Mouse (Mus musculus): ENCODE measurements around the gene Wdtc1. TPM values are rescaled to one million over a fixed set of nuclear protein-coding genes. Genes with fewer than 3 reads are reported as not detected.
A peak's percentile ranks its signal among the peaks of the same experiment; 100 is the strongest.

Wdtc1 gene
- polyA plus RNA-seq, 1 experiment from 2014 or later, result 13.9 TPM

DNA sequence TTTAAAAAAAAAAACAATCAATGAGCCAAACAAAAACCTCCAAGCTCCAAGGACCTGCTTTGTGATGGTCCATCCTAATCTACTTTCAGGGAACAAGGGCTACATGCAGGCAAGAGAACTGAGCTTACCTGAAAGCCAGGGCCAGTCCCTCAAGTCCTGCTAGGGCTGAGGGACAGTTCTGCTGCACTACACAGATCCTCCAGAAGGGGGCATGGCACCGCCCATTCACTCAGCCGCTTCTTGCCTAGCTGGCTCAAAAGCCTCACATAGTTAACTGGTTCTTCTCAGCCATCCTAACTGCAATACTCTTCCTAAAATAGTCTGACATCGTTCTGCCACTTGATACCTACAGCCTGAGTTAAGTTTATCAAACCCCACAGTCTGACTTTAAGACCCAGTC is 46.0 kb downstream of the Wdtc1 start:
- no peak overlapping the region for H3K4me3 ChIP-seq
- no peaks in the 10 kb centered on the region for H3K27me3 ChIP-seq
- H3K4me1 ChIP-seq, result 0 out of 2 replicates have a peak, but pooled peaks cover 3% of the 10 kb centered on the region
- H3K27ac ChIP-seq, result no peak overlapping the region
- 34% methylated on average over 3 of the region's 3 CpGs for WGBS
- no peak for ATAC-seq (ENCODE audit: insufficient number of reproducible peaks, low FRiP score, low TSS enrichment, low read depth)
- no peaks in the 10 kb centered on the region for H3K9me3 ChIP-seq
- peaks cover 50% of the 10 kb centered on the region for H3K36me3 ChIP-seq
- no peak overlapping the region for H3K4me2 ChIP-seq
- no peak overlapping the region for H3K9ac ChIP-seq

DNA sequence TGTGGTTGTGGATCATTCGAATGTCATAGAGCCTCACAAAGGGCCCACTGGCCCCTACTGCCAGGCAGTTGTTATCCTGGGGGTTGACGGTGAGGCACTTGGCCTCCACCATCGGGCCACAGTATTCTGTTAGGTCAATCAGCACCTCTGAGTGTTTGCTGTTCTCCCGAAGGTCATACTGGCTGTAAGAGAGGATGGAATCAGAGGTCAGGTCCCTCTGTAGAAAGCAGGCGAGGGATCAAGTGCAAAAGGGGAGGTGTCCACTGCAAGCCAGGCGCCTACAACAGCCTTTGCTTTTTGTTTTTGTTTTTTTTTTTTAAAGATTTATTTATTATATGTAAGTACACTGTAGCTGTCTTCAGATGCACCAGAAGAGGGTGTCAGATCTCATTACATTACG is 47.5 kb downstream of the Wdtc1 start:
- H3K4me3 ChIP-seq, result no peak overlapping the region
- H3K4me2 ChIP-seq, result no peak overlapping the region
- H3K9me3 ChIP-seq, result no peaks in the 10 kb centered on the region
- H3K9ac ChIP-seq, result no peak overlapping the region
- H3K27me3 ChIP-seq, result no peaks in the 10 kb centered on the region
- peaks cover 57% of the 10 kb centered on the region for H3K36me3 ChIP-seq
- WGBS, result 93% methylated on average over 7 of the region's 7 CpGs
- 0 out of 2 replicates have a peak, but pooled peaks cover 3% of the 10 kb centered on the region for H3K4me1 ChIP-seq
- ATAC-seq (ENCODE audit: insufficient number of reproducible peaks, low FRiP score, low TSS enrichment, low read depth), result no peak
- H3K27ac ChIP-seq, result no peak overlapping the region

GRCm38 (mm10) chr4:133304770-133305169 is 48.5 kb downstream of the Wdtc1 start:
- peaks cover 68% of the 10 kb centered on the region for H3K36me3 ChIP-seq
- H3K9me3 ChIP-seq, result no peaks in the 10 kb centered on the region
- no peak overlapping the region for H3K4me2 ChIP-seq
- H3K27me3 ChIP-seq, result no peaks in the 10 kb centered on the region
- no peak overlapping the region for H3K9ac ChIP-seq
- no peak overlapping the region for H3K27ac ChIP-seq
- no peaks in the 10 kb centered on the region for H3K4me1 ChIP-seq
- no peak for ATAC-seq (ENCODE audit: insufficient number of reproducible peaks, low FRiP score, low TSS enrichment, low read depth)
- 90% methylated on average over 7 of the region's 7 CpGs for WGBS
- no peak overlapping the region for H3K4me3 ChIP-seq

DNA sequence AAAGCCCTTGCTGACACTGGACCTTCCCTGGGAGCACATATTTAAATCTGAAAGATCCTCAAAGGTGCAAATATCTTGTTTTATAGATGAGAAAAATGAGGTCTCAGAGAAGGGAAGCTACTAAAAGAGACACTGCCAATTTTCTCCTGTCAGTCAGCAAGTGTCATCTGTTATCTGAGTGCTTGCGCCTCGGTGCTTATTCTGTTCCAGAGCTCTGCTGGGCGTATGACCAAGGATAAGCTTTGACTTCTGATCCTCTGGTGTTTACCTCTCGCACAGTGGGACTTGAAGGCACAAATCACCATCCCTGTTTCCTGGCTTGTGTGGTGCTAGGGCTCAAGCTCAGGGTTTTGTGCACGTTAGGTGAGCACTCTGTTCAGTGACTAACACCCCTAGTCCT is 50.6 kb downstream of the Wdtc1 start:
- Histone ChIP-seq H3K9me3 (no peaks in the 10 kb centered on the region), H3K4me3 (no peak overlapping the region), H3K27ac (no peak overlapping the region), H3K27me3 (no peaks in the 10 kb centered on the region), H3K36me3 (peaks cover 73% of the 10 kb centered on the region), H3K4me2 (no peak overlapping the region), H3K4me1 (peaks cover 9% of the 10 kb centered on the region), H3K9ac (no peak overlapping the region)
- 89% methylated on average over 5 of the region's 5 CpGs for WGBS
- no peak for ATAC-seq (ENCODE audit: insufficient number of reproducible peaks, low FRiP score, low TSS enrichment, low read depth)

DNA sequence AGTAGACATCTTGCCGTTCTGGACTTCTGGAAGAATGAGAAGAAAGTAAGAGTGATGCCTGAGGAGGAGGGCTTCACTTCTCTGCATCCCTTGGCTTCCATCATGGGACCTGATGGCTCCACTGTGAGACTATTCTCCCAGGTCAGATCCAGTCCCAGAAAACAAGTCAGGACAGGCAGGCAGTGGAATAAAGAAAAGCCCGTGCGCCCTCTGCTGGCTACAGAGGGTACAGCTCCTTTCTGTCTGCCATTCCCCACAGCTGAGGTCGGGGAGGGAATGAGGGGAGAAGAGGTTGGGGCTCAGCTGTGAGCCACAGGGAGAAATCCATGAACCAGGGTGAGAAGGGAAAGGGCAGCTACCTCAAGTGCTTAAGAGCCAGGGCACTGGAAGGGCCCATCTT is 51.5 kb downstream of the Wdtc1 start:
- 24% methylated on average over 4 of the region's 4 CpGs for WGBS
- H3K4me2 ChIP-seq, result no peak overlapping the region
- no peaks in the 10 kb centered on the region for H3K9me3 ChIP-seq
- no peak overlapping the region for H3K9ac ChIP-seq
- ATAC-seq (ENCODE audit: insufficient number of reproducible peaks, low FRiP score, low TSS enrichment, low read depth), result no peak
- peaks cover 69% of the 10 kb centered on the region for H3K36me3 ChIP-seq
- H3K4me1 ChIP-seq, result peaks cover 13% of the 10 kb centered on the region
- H3K27ac ChIP-seq, result no peak overlapping the region
- no peaks in the 10 kb centered on the region for H3K27me3 ChIP-seq
- H3K4me3 ChIP-seq, result no peak overlapping the region

DNA sequence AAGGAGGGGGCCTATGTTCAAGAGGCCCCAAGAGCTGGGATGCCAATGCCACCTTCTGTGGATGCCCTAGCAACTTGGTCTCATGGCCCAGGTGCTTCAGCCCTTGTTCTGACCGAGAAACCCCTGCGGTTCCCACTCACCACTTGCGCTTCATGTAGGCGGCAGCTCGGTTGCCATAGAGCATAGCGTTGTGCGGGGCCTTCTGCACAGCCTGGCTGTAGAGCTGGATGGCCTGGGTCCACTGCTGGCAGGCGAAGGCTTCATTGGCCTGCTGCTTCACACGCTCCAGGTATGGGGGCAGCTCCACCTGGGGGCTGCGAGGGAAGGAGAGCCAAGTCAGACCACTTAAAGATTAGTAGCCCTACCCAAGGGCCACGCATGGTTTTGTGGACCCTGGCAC is 52.9 kb downstream of the Wdtc1 start:
- Histone ChIP-seq H3K4me1 (peaks cover 13% of the 10 kb centered on the region), H3K4me2 (no peak overlapping the region), H3K9me3 (no peaks in the 10 kb centered on the region), H3K36me3 (peaks cover 75% of the 10 kb centered on the region), H3K4me3 (no peak overlapping the region), H3K27ac (no peak overlapping the region), H3K27me3 (no peaks in the 10 kb centered on the region), H3K9ac (no peak overlapping the region)
- no peak for ATAC-seq (ENCODE audit: insufficient number of reproducible peaks, low FRiP score, low TSS enrichment, low read depth)
- 89% methylated on average over 11 of the region's 11 CpGs for WGBS

GRCm38 (mm10) chr4:133299701-133300100 is 53.6 kb downstream of the Wdtc1 start:
- H3K4me3 ChIP-seq, result no peak overlapping the region
- peaks cover 76% of the 10 kb centered on the region for H3K36me3 ChIP-seq
- no peaks in the 10 kb centered on the region for H3K27me3 ChIP-seq
- H3K9me3 ChIP-seq, result no peaks in the 10 kb centered on the region
- H3K4me1 ChIP-seq, result peaks cover 13% of the 10 kb centered on the region
- WGBS, result 50% methylated on average over 5 of the region's 5 CpGs
- H3K9ac ChIP-seq, result no peak overlapping the region
- H3K27ac ChIP-seq, result no peak overlapping the region
- ATAC-seq (ENCODE audit: insufficient number of reproducible peaks, low FRiP score, low TSS enrichment, low read depth), result no peak
- no peak overlapping the region for H3K4me2 ChIP-seq

DNA sequence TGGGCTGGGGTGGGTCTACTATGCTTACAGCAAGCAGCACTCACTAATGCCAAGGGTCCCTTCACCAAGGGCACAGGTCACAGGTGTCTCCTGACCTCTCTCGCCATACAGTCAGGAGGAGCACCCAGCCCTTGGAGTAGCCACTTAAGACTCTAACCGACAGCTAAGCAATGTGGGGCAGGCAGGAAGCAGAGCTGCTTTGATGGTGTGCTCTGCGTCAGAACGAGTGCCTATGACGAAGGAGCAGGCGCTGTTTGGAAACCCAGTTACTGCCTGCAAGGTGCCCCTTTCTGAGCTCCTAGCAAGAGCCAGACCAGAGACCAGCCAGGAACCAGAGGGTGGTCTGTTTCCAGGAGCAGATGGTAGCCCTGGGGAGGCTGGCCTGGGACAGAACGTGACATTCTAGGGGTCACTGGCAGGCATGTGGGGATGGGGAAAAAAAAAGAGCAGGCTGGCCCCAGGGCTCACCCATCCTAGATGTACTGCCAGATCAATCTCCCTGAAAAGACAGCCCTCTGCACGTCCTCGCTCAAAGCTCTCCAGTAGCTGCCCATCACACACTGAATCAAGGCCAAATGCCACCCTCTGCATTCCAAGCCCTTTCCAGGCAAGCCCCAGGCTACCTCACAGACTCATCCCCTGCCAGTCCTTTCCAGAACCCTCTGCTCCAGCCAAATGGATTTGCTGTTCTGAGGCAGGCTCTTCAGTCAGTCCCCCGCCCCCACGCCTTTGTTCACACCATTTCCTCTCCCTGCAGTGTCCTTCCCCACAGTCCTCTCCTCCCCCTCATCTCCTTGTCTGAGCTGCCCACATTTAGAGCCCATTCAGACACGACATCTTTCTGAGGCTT is 54.5 kb downstream of the Wdtc1 start:
- Histone ChIP-seq H3K9me3 (no peaks in the 10 kb centered on the region), H3K9ac (no peak overlapping the region), H3K27me3 (no peaks in the 10 kb centered on the region), H3K4me3 (no peak overlapping the region), H3K4me1 (peaks cover 17% of the 10 kb centered on the region), H3K27ac (peak overlapping the region; percentile 22; the same call in 1 of the 2 replicates), H3K4me2 (no peak overlapping the region), H3K36me3 (peaks cover 78% of the 10 kb centered on the region)
- ATAC-seq (ENCODE audit: insufficient number of reproducible peaks, low FRiP score, low TSS enrichment, low read depth), result no peak
- 45% methylated on average over 12 of the region's 12 CpGs for WGBS

- WGBS, result 0% methylated on average over 5 of the region's 5 CpGs
- 0 out of 2 replicates have a peak overlapping the region, but pooled peaks have one; percentile 8 for H3K9ac ChIP-seq
- H3K36me3 ChIP-seq, result peaks cover 76% of the 10 kb centered on the region
- H3K4me2 ChIP-seq, result no peak overlapping the region
- ATAC-seq (ENCODE audit: insufficient number of reproducible peaks, low FRiP score, low TSS enrichment, low read depth), result peak; percentile 68; the same call in 1 of the 2 replicates
- H3K4me1 ChIP-seq, result peaks cover 26% of the 10 kb centered on the region
- H3K27me3 ChIP-seq, result no peaks in the 10 kb centered on the region
- H3K9me3 ChIP-seq, result no peaks in the 10 kb centered on the region
- no peak overlapping the region for H3K4me3 ChIP-seq
- H3K27ac ChIP-seq, result peak overlapping the region; percentile 22; the same call in 1 of the 2 replicates
Observed at GRCm38 (mm10) chr4:133297801-133298238, 55.5 kb downstream of the Wdtc1 start.

DNA sequence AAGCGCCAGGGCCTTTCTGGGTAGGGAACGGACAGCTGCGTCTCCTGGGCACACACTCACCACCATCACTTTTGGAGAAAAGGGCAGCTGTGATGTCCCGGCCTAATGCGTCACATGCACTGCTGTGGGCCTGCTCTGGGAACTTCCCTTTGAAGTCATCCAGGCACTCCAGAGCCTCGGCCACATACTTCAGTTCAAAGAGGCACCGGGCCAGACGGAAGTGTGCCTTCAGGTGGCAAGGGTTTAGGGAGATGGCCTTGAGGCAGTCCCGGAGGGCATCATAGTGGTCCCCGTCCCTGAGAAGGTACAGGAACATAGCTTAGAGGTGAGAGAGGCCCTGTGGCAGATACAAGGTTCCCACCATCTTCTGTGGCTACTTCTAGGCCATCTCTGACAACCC is 55.9 kb downstream of the Wdtc1 start:
- H3K36me3 ChIP-seq, result peaks cover 73% of the 10 kb centered on the region
- 0 out of 2 replicates have a peak overlapping the region, but pooled peaks have one; percentile 8 for H3K9ac ChIP-seq
- no peak overlapping the region for H3K4me2 ChIP-seq
- no peaks in the 10 kb centered on the region for H3K27me3 ChIP-seq
- no peak overlapping the region for H3K4me3 ChIP-seq
- no peak for ATAC-seq (ENCODE audit: insufficient number of reproducible peaks, low FRiP score, low TSS enrichment, low read depth)
- peaks cover 27% of the 10 kb centered on the region for H3K4me1 ChIP-seq
- no peaks in the 10 kb centered on the region for H3K9me3 ChIP-seq
- 56% methylated on average over 10 of the region's 10 CpGs for WGBS
- no peak overlapping the region for H3K27ac ChIP-seq

DNA sequence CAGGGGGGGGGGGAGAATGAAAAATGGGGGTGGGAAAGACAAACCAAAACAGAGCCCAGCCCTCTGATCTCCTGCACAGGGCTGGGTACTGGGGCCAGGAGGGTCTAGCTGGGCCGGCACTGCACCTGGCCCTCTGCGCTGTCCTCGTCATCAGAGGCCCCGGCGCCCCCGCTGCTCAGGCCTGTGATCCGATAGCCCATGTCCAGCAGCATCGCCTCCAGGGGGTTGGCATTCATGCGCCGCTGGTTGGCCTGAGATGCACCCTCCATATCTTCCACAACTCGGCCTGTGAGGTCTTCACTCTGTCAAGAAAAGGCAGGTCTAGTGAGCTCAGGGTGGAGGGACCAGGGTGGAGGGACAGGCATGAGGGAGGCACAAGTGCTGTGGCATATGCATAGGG is 59.2 kb downstream of the Wdtc1 start:
- no peak overlapping the region for H3K4me3 ChIP-seq
- H3K4me2 ChIP-seq, result no peak overlapping the region
- peaks cover 27% of the 10 kb centered on the region for H3K4me1 ChIP-seq
- H3K27me3 ChIP-seq, result no peaks in the 10 kb centered on the region
- no peak overlapping the region for H3K27ac ChIP-seq
- no peak overlapping the region for H3K9ac ChIP-seq
- peaks cover 48% of the 10 kb centered on the region for H3K36me3 ChIP-seq
- no peaks in the 10 kb centered on the region for H3K9me3 ChIP-seq
- no peak for ATAC-seq (ENCODE audit: insufficient number of reproducible peaks, low FRiP score, low TSS enrichment, low read depth)
- WGBS, result 50% methylated on average over 11 of the region's 11 CpGs
